Mouse (Mus musculus): ENCODE results near the gene Nebl.

The Nebl gene

GRCm38 (mm10) chr2:17705964-17706363 is 25.3 kb downstream of the Nebl start:
- no peak for DNase-seq

DNA sequence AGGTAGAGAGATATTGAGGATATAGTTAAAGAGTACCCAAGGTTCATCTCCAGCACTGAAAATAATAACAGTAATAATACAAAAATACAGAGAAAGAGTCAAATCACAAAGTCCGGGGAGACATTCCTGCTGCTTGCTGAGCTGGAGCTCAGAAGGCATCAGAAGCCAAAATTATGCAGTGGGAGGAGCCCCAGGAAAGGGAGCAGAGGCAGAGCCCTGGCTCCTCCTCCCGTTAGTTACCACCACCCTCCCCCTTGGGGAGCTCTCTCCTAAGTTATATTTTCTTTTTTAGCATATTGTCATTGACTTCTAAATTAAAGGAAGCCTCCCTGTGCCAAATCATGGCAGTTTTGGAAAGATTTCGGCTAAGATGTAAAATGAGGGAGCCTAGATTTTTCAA is 25.8 kb downstream of the Nebl start:
- DNase-seq = no peak

DNA sequence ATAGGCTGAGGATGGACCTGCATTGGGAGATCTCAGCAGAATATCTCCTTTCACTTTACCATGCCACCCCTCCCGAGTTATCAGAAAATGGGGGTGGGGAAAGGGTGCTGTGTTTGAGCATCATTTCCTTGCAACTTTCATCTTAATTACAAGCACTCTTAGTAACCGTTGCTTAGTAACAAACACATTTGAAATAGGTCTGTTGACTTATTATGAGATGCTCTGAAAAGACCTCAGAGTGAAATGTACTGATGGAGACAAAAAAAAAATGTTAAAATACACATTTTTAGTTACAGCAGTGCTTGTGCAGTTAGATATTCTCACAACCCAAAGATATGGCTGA is 28.1 kb downstream of the Nebl start:
- no peak for DNase-seq

DNA sequence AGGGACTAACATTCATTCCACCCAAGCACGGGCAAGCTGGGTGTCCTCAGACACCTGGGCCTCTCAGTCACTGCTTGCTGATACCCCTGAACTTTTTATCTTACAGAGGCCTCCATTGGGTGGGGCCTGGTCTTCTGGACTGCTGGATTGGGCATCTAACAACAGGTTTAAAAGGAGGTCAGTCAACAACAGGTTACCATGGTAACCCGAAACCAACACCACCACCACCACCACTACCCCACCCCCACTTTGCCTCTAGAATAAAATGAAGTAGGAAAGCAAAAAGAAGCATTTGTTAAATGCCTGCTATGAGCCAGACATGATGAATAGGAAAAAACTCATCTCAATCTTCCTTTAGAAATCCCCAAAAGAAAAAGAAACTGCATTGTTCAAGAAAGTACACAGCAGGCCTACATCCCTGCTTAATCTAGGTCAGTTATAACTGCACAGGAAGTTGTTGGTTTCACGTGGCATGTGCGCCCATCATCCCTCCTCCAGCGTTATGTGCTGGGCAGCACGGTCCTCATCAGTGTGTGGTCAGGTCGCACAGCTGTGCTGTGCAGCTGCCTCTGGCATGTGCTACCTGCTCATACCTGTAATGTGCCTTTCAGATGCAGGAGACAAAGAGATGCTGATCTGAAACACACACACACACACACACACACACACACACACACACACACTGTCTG is 28.6 kb downstream of the Nebl start:
- no peak for DNase-seq

- no peak for DNase-seq
Observed at GRCm38 (mm10) chr2:17698161-17699087, 32.8 kb downstream of the Nebl start.

DNA sequence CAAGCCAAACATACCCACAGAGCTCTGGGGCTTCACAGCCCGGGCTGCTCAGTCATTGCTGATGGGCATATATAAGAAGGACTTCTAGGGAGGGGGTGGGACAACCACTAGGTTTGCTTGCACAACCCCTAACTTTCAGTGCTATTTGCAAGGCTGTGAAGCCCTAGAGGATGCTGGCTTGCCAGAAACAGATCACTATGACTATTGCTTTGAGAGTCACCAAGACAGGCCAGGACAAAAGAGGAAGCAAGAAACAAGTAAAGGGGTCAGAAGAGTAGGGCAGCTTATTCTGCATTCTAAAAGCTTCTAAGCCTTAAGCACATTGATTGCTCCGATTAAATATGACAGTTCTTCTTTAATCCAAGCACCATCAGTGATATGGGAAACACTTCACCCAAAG is 38.3 kb downstream of the Nebl start:
- DNase-seq = no peak

DNA sequence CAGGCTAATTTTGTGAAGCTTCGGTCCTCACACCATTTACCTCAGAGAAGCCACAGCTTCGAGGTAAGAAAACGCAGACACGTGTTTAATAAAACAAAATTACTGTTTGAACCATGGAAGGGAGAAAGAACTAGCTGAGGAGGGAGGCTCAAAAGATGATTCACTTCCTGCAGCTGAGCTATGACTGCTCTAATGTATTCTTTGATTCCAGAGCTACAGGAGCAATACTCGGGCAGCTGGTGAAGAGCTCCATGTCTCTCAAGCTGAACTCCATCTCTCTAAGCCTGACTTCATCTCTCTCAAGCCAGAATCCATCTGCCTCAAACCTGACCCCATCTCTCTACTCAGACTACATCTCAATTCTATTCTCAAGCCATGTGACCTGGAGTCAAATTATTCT is 41.0 kb downstream of the Nebl start:
- no peak for DNase-seq

GRCm38 (mm10) chr2:17687141-17687540 is 44.1 kb downstream of the Nebl start:
- DNase-seq = no peak

DNA sequence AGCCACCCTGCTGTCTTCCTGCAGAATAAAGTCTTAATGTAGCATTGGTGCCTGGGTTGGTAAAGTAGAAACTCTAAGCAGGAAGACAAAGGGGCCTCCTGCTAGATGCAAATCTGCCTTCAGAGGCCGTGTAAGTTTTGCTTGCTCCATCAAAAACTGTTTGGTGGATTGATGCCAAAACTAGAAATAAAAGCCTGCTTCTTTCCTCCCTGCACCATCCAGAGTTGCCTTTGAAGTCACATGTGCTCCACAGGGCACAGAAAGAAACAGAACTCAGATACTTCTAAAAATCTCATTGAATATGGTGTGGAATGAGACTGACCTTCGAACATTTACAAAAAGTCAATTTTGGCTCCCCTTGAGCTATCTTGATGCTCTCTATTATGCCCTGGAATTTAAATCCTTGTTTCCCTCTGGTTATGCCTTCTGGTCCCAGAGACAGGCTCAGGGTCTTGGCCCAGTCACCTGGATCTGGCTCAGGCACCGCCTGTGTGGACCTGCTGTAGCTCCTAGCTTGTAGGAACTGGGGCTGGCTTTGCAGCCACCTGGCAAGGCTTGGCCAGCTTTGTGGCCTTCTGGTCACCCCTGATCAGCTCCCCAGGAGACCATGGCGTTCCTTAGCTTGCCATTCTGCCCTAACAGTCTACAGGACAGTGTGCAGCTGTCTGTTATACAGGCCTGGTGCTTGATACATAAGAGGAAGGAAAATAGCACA is 47.8 kb downstream of the Nebl start:
- DNase-seq = no peak

- no peak for DNase-seq
Observed at GRCm38 (mm10) chr2:17672156-17672555, 59.1 kb downstream of the Nebl start.

GRCm38 (mm10) chr2:17671566-17671965 is 59.7 kb downstream of the Nebl start:
- DNase-seq = no peak

DNA sequence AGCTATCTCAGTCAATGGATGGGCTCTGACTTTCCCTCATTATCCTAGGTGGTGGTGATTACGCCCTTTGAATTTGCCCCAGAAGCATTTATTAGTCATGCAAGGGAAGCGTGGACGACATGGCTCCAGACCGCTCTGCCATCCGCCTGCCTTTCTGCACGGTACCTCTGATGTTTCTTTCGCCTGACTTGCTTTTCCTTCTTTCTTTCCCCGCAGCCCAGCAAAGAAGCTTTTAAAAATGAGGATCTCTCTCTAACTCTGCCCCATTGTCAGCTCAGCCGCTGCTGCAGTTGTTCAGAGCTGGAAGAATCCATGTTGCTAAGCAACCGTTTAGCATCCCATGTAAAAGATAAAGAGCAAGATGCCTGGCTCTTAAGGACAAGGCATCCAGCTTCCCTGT is 61.3 kb downstream of the Nebl start:
- no peak for DNase-seq

DNA sequence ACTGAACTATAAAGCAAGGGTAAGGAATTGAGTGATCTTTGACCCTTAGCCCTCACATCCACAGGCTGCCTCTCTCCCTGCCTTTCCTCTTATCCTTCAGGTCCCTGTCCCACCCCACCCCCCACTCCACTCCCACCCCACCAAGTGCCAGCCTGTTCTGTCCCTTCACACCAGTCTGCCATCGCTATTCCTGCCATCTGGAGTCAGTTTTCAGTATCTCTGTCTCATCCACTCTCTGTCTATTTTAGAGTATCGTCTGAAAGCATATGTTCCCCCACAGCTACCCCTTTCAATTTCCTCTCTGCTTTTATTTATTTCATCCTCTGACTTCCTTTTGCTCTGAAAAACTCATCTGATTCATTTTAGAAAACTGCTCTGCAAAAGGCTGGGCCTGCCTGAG is 62.3 kb downstream of the Nebl start:
- DNase-seq = no peak

- DNase-seq = no peak
Observed at GRCm38 (mm10) chr2:17658176-17658575, 73.1 kb downstream of the Nebl start.

GRCm38 (mm10) chr2:17650147-17650834 is 81.0 kb downstream of the Nebl start:
- DNase-seq = no peak

- DNase-seq = no peak
Observed at GRCm38 (mm10) chr2:17649728-17650127, 81.5 kb downstream of the Nebl start.

DNA sequence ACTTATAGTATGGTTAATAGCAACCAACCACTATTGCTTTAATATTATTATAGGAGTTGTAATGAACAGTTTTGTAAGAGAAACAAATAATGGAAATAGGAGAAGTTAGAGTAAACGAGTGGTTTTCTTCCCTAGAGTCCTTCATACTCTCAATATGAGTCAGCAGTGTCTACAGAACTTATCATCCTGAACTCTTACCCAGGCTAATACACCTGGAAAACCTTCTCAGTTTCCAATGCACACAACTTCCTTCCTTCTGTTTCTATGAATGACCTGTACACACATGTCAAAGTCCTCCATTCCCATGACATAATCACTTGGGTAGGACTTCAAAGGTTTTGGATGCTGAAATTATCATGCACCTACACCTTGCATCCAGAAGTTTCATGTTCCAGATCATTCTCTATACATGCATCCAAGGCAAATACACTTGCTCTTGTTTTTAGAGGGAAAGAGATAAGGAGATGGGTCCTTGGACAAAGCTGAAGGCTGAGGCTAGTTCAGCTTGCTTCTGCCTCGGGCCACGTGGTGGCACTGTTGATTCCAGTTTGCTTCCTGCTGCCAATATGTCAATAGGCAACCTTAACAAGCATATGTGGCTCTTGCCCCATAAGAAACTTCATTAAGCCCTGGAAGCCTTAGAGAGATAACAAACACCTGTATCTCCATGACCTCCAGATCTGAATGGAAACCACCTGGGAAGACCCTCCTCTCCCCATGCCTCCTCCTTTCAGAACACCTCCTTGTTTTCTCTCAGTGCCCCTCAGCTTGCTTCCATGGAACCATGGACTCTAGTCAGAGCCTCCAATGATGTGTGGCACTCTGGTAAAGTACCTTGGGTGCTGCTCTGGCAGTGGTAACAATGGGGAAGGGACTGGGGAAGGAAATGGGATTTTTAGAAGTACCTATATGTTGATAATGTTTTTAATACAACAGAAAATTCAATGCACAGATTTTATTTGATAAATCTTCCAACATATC is 86.7 kb downstream of the Nebl start:
- peak; percentile 71 for DNase-seq

DNA sequence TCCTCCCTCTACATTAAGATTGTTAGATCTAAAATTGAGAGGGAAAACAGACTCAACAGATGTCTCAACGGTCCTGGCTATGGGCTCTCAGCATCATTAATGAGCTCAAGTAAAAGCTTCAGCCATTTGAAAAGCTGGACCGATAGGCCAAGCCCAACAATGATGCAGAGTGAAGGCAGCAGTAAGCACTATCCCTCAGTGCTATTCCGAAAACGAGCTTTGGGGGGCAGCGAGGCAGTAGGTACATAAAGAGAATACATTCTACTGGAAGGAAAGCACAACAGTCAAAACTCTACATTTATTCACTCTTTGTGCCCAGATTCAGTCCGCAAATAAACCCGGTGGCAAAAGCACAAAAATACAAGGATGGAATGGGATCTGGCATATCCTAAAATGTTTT is 87.4 kb downstream of the Nebl start:
- DNase-seq = no peak

DNA sequence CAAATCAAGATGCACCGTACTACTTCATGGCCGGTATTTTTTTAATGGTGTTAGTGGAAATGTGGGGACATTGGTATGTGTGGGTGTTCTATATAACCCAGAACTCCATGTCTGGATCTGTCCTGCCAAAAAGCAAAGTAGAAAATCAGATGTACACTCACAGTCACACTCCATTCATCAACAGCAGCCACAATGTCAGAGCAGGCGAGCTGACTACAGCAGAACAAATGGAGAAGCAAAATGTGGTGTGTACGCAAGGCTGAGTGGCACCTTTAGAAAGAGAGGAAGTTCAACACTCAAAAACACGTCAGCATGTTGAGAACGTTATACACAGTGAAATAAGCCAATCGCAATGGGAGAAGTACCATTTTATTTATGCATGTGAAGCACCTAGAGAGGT is 88.5 kb downstream of the Nebl start:
- peak; percentile 18 for DNase-seq

DNA sequence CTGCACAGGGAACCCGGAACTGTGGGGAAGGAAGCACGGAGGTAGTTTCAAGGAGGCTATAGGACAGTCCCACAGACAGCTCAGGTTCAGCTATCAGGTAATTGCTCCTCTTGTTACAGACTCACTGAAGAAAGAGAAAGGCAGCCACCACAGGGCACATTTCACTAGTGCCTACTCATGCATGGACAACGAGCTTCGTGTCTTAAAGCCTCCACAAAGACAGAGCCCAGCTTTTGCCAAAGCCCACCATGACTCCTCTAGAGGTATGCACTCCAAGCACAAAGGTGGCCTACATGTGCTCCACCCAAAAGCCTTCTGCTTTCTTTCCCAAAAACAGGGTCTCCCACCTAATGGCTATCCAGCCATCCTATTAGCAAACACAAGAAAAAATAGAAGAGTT is 90.4 kb downstream of the Nebl start:
- no peak for DNase-seq

GRCm38 (mm10) chr2:17638631-17639030 is 92.6 kb downstream of the Nebl start:
- no peak for DNase-seq

DNA sequence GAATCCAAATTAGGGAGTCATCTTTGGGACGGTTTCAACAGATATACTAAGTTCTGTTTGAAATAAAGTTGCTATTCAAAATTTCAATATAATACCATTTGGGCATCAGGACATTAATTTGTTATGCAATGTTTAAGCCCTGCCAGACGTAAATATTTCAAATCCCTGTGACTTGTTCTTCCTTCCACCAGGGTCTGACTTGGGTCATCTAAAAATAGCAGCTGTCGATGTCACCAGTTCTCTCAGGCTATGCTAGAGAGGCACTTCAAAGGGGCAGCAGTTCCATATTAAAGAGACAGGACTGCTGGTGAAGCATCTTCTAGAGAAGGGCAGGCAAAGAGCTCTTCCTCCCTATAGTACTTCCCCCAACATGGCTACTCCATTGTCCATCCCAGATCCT is 107.3 kb downstream of the Nebl start:
- DNase-seq = peak; percentile 49

Data from lung, postnatal 36 days (tissue).